Mouse (Mus musculus) embryonic facial prominence, embryonic 15.5 days (tissue): Measurements from ENCODE around the gene Gm12845. TPM values are rescaled to one million over a fixed set of nuclear protein-coding genes. Genes with fewer than 3 reads are reported as not detected.

Experiments used
- ATAC-seq: fragments of 200-750 bp; cut with Nextera tagmentation; 2 replicates; pipeline ENCODE4 v1.8.0; 2017; ENCODE audit warnings: low read depth, moderate TSS enrichment; ENCODE audit not compliant: insufficient number of reproducible peaks, low FRiP score, low TSS enrichment
- H3K27ac ChIP-seq: fragments of 300-500 bp; sonication (generic); replicated peaks from 2 replicates; pipeline ENCODE4 v1.5.1; 2015; ENCODE audit warnings: mild to moderate bottlenecking, inconsistent platforms
- H3K27me3 ChIP-seq: fragments of 300-500 bp; sonication (generic); 2 replicates; pipeline ENCODE4 v1.6.1; 2015; ENCODE audit warnings: inconsistent platforms
- H3K36me3 ChIP-seq: fragments of 300-500 bp; sonication (generic); 2 replicates; pipeline ENCODE4 v1.6.1; 2015; ENCODE audit warnings: mild to moderate bottlenecking, inconsistent platforms
- H3K4me1 ChIP-seq: fragments of 300-500 bp; sonication (generic); 2 replicates; pipeline ENCODE4 v1.6.1; 2015; ENCODE audit warnings: inconsistent platforms
- H3K4me2 ChIP-seq: fragments of 300-500 bp; sonication (generic); replicated peaks from 2 replicates; pipeline ENCODE4 v1.6.1; 2015; ENCODE audit warnings: mild to moderate bottlenecking, inconsistent platforms
- H3K4me3 ChIP-seq: fragments of 300-500 bp; sonication (generic); replicated peaks from 2 replicates; pipeline ENCODE4 v1.5.1; 2015; ENCODE audit warnings: mild to moderate bottlenecking, inconsistent platforms
- H3K9ac ChIP-seq: fragments of 300-500 bp; sonication (generic); 2 replicates; pipeline ENCODE4 v1.6.1; 2015; ENCODE audit warnings: inconsistent platforms
- H3K9me3 ChIP-seq: fragments of 300-500 bp; sonication (generic); replicated peaks from 2 replicates; pipeline ENCODE4 v1.6.1; 2016; ENCODE audit warnings: inconsistent platforms
- WGBS: fragments of 180-500 bp; shearing (Covaris S2); methylation state at CpG from one replicate; pipeline ENCODE4 v1.1.7; 2015; 5-methylcytosine and 5-hydroxymethylcytosine counted together
- polyA plus RNA-seq: library from polyadenylated mRNA; unstranded; fragments of >200 nt; fragmentation: Nextera tagmentation; extraction: Ambion mirVana; gene quantifications from 2 replicates; pipeline ENCODE4 v1.2.1, GENCODE M21; 2015

Gene Gm12845
- polyA plus RNA-seq = not detected in 2 replicates

DNA sequence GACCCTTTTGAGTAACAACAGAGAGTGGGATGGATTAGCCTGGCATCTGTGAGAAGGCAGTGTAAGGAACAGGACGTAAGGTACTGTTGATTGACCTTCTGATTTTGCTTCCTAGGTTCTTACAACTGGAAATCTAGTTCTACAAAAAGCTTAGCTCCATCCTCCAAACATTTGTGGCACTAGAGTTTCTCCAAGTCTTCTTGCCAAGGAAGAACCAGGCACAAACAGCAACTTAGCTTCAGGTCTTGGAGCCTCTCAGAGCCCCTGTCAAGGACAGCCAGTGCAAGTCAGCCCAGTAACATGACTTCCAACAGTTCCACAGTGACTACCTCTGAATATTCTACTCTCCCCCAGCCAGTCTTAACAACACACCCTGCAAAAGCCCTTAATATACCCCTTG lies at the start of gene Gm12845:
Gene Gm12845, plus strand, starts transcription at position 301 of the 400 bp plus-strand sequence.
- Histone ChIP-seq H3K4me2 (no peak within 1 kb of the TSS), H3K27ac (no peak within 1 kb of the TSS), H3K9me3 (no peaks in the 10 kb centered on the region), H3K4me3 (no peak within 1 kb of the TSS), H3K9ac (no peak within 1 kb of the TSS), H3K27me3 (no peaks in the 10 kb centered on the region), H3K36me3 (no peaks in the 10 kb centered on the region), H3K4me1 (no peaks in the 10 kb centered on the region)
- no peak for ATAC-seq
- WGBS = 79% methylated on average over 1 of the region's 1 CpGs

DNA sequence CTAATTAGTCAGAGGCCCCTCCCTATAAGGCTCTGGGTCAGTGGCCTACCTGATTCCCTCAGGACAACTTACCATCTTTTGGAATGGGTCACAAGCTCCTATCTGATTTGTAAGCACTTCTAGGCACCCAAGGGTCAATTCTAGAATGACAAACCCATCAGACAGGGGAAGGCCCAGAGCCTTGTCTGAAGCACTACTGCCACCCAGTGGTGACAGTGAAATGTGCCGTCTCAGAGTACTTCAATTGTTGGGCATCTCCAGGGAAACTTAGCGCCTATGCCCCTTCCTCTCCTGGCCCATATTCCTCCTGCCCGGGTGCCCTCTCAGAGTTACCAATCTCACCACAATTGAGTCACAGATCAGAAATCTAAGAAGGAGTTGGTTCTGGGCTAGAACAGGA lies 47.3 kb upstream of the Gm12845 start:
- Histone ChIP-seq H3K9me3 (no peaks in the 10 kb centered on the region), H3K27ac (no peak overlapping the region), H3K36me3 (peaks cover 73% of the 10 kb centered on the region), H3K4me1 (peaks cover 12% of the 10 kb centered on the region), H3K27me3 (no peaks in the 10 kb centered on the region), H3K4me2 (no peak overlapping the region), H3K4me3 (no peak overlapping the region), H3K9ac (no peak overlapping the region)
- WGBS = 23% methylated on average over 3 of the region's 3 CpGs
- ATAC-seq = 0 out of 2 replicates have a peak, but pooled peaks have one; percentile 52

DNA sequence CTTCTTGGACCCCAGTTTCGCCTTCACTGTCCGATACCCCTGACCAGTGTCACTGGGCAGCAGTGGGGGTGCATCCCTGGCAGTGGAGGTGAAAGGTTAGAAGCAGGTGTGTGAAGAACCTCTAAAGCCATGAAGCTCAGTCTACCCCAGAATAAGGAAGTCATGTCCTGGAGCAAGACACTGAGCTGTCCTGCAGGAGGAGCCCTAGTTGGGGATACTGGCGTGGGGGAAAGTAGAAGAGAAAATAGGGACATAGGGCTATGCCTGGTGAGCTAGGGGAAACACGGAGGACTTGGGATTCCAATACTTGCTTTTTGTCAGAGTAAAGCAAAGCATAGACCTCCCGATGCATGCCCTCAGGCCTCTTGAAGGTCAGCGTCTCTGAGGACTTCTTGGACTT lies 43.2 kb upstream of the Gm12845 start:
- Histone ChIP-seq H3K4me3 (peak overlapping the region; percentile 94), H3K4me2 (peak overlapping the region; percentile 84), H3K9me3 (no peaks in the 10 kb centered on the region), H3K27ac (no peak overlapping the region), H3K9ac (no peak overlapping the region), H3K36me3 (peaks cover 43% of the 10 kb centered on the region), H3K27me3 (no peaks in the 10 kb centered on the region), H3K4me1 (peaks cover 17% of the 10 kb centered on the region)
- 71% methylated on average over 6 of the region's 6 CpGs for WGBS
- ATAC-seq = no peak

DNA sequence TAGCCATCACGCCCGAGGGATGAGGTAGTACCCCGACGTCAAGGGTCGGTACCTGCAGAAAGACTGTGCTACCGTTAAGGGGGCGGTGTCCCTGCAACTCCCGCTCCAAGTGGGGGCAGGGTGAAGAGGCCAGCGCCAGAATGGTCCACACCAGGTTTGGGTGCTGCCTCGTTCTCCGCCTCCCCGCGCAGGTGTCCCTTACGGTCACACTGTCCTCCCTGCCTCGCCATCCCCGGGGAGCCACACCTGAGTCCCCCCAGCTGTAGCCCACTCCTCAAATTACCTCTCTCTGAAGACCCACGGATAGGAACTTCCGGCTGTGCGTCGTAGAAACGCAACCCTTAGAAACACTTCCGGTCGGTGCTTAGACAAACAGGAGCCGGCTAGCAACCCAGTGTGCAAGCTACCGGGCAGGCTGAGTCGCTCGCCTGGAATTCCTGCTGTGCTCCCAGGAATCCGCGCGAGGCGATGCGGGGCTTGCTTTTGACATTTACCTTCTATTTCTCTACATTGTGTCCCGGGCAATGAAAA lies 42.2 kb upstream of the Gm12845 start, which contains the start of gene Dmap1:
Gene Dmap1, minus strand, starts transcription at position 343 of the 531 bp plus-strand sequence.
- Histone ChIP-seq H3K4me3 (peak within 1 kb of the TSS; percentile 94), H3K9me3 (no peaks in the 10 kb centered on the region), H3K27me3 (no peaks in the 10 kb centered on the region), H3K27ac (peak within 1 kb of the TSS; percentile 55; the same call in 1 of the 2 replicates), H3K4me2 (peak within 1 kb of the TSS; percentile 84), H3K9ac (peak within 1 kb of the TSS; percentile 73), H3K36me3 (peaks cover 35% of the 10 kb centered on the region), H3K4me1 (peaks cover 17% of the 10 kb centered on the region)
- ATAC-seq = peak; percentile 76; the same call in 1 of the 2 replicates
- under 1% methylated on average over 33 of the region's 33 CpGs for WGBS

DNA sequence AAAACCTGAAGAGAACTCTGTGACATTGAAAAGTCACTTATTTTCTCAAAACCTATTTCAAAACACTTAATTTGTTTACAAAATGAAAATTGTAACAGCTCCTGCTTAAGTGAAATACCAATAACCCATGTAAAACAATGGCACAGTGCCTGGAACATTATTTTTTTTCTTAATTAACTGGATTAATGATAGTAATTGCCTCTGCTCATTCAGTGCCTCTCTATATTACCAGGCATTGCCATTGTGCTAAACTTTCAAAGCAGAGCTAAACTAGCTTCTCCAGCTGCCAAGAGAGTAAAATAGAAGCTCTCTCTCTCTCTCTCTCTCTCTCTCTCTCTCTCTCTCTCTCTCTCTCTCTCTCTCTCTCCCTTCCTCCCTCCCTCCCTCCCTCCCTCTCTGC lies 41.7 kb upstream of the Gm12845 start:
- H3K27ac ChIP-seq = peak overlapping the region; percentile 55; the same call in 1 of the 2 replicates
- peak overlapping the region; percentile 84 for H3K4me2 ChIP-seq
- H3K4me3 ChIP-seq = peak overlapping the region; percentile 94
- no peaks in the 10 kb centered on the region for H3K9me3 ChIP-seq
- peaks cover 32% of the 10 kb centered on the region for H3K36me3 ChIP-seq
- ATAC-seq = no peak
- no peaks in the 10 kb centered on the region for H3K27me3 ChIP-seq
- H3K4me1 ChIP-seq = peaks cover 17% of the 10 kb centered on the region
- H3K9ac ChIP-seq = no peak overlapping the region

DNA sequence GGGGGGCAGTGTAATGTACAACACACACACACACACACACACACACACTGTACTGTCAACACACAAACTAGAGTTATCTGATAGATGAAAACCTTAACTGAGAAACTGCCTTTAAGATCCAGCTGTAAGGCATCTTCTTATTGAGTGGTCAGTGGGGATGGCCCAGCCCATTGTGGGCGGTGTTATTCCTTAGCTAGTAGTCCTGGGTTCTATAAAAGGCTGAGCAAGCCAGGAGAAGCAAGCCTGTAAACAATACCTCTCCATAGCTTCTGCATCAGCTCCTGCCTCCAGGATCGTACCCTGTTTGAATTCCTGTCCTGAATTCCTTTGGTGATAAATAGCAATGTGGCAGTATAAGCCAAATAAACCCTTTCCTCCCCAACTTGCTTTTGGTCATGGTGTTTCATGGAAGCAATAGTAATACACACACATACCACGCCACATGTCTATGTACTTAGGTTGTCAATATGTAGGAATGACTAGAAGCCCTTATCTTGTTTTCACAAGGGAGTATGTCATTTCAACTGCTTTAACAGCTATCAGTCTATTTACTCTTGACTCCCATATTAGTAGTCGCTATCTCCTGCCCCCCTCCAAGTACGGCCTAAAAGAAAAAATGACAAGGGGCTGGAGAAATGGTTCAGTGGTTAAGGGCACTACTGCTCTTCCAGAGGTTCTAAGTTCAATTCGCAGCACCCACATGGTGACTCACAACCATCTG lies 41.0 kb upstream of the Gm12845 start:
- no peaks in the 10 kb centered on the region for H3K27me3 ChIP-seq
- H3K9me3 ChIP-seq = no peaks in the 10 kb centered on the region
- peaks cover 25% of the 10 kb centered on the region for H3K36me3 ChIP-seq
- no peak overlapping the region for H3K4me3 ChIP-seq
- no peak for ATAC-seq
- H3K4me2 ChIP-seq = peak overlapping the region; percentile 84; the same call in 1 of the 2 replicates
- no peak overlapping the region for H3K9ac ChIP-seq
- WGBS = 74% methylated on average over 6 of the region's 6 CpGs
- H3K27ac ChIP-seq = no peak overlapping the region
- peaks cover 17% of the 10 kb centered on the region for H3K4me1 ChIP-seq

DNA sequence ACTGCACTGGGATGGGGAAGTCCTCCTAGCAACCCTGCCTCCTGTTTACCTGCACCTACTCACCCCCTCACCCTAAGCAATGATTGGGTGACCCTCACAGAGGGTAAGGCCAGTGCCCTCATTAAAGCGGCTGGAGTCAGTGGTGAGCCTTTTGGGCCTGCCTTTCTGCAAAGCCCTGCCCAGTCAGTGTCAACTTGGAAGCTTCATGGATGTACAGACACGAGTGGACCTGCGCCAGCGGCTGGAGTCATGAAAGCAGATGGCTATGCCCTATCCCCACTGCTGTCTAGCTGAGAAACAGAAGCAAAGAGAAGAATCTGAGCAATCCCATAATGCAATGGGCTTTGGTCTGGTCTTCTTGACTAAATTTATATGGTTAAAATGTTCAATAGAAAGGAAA lies 37.9 kb upstream of the Gm12845 start:
- 81% methylated on average over 4 of the region's 4 CpGs for WGBS
- H3K36me3 ChIP-seq = no peaks in the 10 kb centered on the region
- ATAC-seq = no peak
- H3K27ac ChIP-seq = no peak overlapping the region
- no peak overlapping the region for H3K4me3 ChIP-seq
- no peaks in the 10 kb centered on the region for H3K27me3 ChIP-seq
- H3K9ac ChIP-seq = no peak overlapping the region
- H3K4me2 ChIP-seq = no peak overlapping the region
- H3K9me3 ChIP-seq = no peaks in the 10 kb centered on the region
- H3K4me1 ChIP-seq = peaks cover 8% of the 10 kb centered on the region

DNA sequence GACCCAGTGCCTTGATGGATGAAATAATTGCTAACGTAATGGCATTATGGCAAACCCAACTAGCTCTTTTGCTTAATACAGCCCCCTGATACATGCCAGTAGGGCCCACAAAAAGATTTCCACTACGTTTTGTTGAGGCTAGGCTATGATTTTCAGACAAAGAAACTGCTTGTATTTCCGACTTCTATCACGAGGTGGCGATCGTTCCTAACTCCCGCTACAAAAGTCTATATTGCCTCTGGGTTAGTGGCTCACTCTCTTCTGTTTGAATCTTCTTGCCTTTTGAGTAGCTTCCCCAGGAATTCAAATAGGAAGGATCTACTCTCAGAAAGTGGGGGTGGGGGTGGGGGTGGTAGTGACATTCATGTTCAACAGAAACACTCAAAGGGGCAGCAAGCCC lies 18.9 kb upstream of the Gm12845 start:
- Histone ChIP-seq H3K4me2 (no peak overlapping the region), H3K9me3 (no peaks in the 10 kb centered on the region), H3K36me3 (no peaks in the 10 kb centered on the region), H3K4me3 (no peak overlapping the region), H3K9ac (no peak overlapping the region), H3K4me1 (no peaks in the 10 kb centered on the region), H3K27me3 (no peaks in the 10 kb centered on the region), H3K27ac (no peak overlapping the region)
- no peak for ATAC-seq
- whole genome bisulfite sequencing = 3% methylated on average over 7 of the region's 7 CpGs

DNA sequence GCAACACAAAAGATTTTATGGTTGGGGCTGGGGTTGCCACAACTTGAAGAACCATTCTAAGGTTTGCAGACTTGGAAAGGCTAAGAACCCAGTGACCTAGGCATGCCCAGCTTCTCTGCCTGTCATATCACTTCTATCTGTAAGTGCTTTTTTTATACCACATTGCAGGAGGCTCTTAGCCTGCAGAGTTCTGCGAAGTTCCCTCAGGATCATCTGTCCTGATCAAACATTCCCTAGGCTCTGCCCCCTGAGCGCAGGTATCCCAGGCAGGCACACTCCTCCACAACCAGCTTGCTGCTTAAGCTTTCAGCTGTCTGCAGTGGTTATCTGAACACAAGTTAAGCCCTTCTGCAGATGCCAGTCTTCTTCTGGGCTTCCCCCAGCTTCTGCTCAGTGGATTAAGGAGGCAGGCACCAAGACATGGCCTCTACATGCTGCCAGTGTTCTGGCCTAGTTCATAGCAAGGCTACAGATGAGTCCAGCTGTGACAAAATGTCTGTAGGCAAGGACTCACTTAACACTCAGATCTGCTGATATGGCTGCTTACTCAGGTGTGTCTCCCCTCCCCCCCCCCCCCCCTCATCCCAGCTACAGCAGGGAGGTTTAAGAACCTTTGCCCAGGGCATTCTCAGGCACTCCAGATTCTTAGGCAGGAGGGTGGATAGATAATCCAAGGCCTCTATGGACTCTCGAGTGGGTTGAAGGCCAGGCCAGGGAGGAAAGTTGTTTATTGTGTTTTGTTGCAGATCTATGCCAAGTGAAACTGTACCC lies 15.2 kb upstream of the Gm12845 start:
- H3K4me1 ChIP-seq = no peaks in the 10 kb centered on the region
- H3K27ac ChIP-seq = no peak overlapping the region
- 66% methylated on average over 3 of the region's 3 CpGs for WGBS
- H3K27me3 ChIP-seq = no peaks in the 10 kb centered on the region
- H3K9me3 ChIP-seq = no peaks in the 10 kb centered on the region
- H3K4me2 ChIP-seq = no peak overlapping the region
- ATAC-seq = no peak
- H3K36me3 ChIP-seq = no peaks in the 10 kb centered on the region
- no peak overlapping the region for H3K9ac ChIP-seq
- H3K4me3 ChIP-seq = no peak overlapping the region

DNA sequence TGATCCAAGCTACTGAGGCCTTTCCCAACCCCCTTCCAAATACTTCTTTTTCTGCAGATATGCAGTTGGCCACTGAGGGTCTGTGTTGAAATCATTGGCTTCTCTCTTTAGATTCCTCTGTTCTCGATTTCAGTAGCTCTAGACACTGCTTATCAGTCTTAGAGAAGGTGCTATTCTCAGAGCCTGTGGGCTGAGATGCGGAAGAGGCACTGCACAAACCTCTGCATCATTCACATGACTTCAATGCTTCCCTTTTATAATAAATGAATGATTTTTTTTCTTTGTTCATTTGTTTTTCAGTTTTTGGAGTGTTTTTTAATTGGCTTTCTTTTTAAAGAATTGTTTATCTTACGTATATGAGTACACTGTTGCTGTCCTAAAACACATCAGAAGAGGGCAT lies 11.9 kb upstream of the Gm12845 start:
- H3K27me3 ChIP-seq = no peaks in the 10 kb centered on the region
- H3K4me1 ChIP-seq = no peaks in the 10 kb centered on the region
- 76% methylated on average over 3 of the region's 3 CpGs for WGBS
- ATAC-seq = no peak
- no peak overlapping the region for H3K4me2 ChIP-seq
- H3K36me3 ChIP-seq = no peaks in the 10 kb centered on the region
- H3K9ac ChIP-seq = no peak overlapping the region
- no peak overlapping the region for H3K27ac ChIP-seq
- no peak overlapping the region for H3K4me3 ChIP-seq
- H3K9me3 ChIP-seq = no peaks in the 10 kb centered on the region

DNA sequence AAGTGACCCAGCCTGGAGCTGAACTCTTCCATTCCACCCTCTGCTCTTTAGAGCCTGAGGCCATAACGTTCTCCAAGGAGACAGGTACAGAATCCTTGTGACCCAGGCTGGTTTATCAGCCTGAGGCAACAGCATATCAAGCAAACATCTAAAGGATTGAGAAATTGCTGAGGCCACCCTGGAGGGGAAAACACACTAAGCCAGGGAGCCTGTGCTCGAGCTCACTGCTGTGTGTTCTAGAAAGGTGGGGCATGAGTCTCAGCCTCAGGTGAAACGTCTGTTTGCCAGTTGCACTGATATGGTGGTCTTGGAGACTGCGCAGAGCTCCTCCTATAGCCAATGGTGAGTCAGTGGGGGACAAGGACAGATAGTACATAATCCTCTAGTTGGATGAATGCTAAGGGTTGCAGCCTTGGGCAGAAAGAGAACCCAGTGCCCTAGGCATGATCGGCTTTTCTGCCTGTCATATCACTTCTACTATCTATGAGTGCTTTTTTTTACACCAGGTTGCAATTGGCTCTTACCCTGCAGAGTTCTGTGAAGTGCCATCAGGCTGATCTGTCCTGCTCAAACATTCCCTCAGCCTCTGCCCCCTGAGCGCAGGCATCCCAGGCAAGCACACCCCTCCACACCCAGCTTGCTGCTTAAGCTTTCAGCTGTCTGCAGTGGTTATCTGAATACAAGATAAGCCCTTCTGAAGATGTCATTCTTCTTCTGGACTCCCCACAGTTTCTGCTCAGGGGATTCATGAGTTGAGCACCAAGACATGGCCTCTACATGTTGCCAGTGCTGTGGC lies 10.7 kb upstream of the Gm12845 start:
- Histone ChIP-seq H3K9ac (no peak overlapping the region), H3K4me2 (no peak overlapping the region), H3K9me3 (no peaks in the 10 kb centered on the region), H3K36me3 (no peaks in the 10 kb centered on the region), H3K4me1 (no peaks in the 10 kb centered on the region), H3K27me3 (no peaks in the 10 kb centered on the region), H3K4me3 (no peak overlapping the region), H3K27ac (no peak overlapping the region)
- 71% methylated on average over 6 of the region's 6 CpGs for WGBS
- no peak for ATAC-seq
